Mouse (Mus musculus) cerebellum, adult (tissue): ENCODE results near the gene Gm13199.
A peak's percentile ranks its signal among the peaks of the same experiment; 100 is the strongest.

Experiments used
- ATAC-seq: cut with Nextera tagmentation; 2 replicates; pipeline ENCODE4 v1.9.2; 2017; ENCODE audit warnings: mild to moderate bottlenecking, moderate library complexity, mixed read lengths; ENCODE audit not compliant: insufficient number of reproducible peaks, low FRiP score, low TSS enrichment

The Gm13199 gene

GRCm38 (mm10) chr2:5862834-5863233, at the start of gene Gm13199:
TSS of gene Gm13199 (minus strand) at chr2:5862934.
- no peak for ATAC-seq

DNA sequence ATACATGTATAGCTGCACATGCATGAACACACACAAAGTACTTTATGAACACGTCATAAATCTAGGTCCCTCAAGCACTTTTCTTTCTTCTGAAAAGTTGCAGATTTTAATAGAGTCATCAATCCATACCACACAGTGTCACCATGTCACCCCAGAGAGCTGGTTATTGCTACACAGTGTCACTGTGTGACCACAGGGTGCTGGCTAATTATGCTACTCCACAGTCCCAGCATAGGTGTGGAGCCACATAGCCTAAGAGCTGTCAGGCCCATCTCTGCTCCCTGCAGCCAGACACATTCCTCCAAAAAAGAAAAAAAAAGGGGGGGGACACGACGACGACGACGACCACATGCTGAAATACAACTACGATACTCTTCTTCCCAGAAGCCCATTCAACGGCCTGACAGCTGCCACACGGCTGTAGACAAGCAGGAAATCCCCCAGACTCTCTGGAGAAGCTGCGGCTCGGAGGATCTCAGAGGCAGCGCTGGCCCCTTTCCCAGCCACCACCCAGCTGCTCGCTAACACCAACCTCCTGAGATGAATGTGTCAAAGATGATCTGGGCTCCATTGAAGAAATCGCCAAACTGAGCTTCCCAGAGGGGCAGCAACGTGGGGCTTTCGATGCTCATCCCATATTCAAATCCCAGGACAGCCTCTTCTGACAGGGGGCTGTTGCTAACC, 48.7 kb upstream of the Gm13199 start:
- no peak for ATAC-seq

GRCm38 (mm10) chr2:5906625-5907024, 43.9 kb upstream of the Gm13199 start:
- ATAC-seq: no peak

GRCm38 (mm10) chr2:5906092-5906491, 43.4 kb upstream of the Gm13199 start:
- peak; percentile 42 for ATAC-seq

DNA sequence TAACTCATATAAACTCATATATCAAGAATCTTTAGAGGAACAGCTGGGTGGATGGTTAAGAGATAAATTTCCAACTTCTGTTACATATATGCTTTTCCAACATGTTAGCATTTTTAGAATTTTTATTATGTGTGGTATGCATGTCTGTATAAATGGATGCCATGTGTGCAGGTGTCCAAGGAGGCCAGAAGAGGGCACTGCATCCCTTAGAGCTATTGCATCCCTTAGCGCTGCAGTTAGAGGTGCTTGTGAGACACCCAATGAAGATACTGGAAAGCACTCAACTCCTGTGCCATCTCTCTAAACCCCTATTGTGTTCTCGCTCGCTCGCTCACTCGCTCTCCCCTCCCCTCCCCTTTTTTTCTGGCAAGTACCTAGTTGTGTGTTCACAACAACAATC, 37.4 kb upstream of the Gm13199 start:
- ATAC-seq: no peak

GRCm38 (mm10) chr2:5894843-5895570, 32.3 kb upstream of the Gm13199 start, which contains the start of gene Sec61a2:
TSS of gene Sec61a2 (minus strand) at chr2:5895432.
- ATAC-seq: peak; percentile 97

- no peak for ATAC-seq
These were observed 31.6 kb upstream of the Gm13199 start for GRCm38 (mm10) chr2:5894296-5894695.

DNA sequence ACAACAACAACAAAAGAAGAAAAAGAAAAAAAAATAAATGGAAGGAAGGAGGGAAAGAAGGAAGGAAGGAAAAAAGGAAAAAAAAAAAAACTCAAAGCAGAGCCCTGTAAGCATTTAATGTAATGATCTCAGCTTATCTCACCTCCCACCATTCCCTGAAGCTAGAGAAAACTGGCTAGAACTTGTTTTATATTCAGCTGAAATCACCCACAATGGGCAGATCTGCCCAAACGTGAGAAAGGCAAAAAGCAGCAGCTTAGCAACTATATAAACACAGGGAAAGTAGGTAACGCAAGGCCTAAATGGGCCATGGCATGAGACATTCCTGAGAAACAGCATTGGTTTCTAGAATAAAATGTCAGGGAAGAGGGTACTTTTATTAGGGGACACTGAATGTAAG, 26.7 kb upstream of the Gm13199 start:
- ATAC-seq: no peak

DNA sequence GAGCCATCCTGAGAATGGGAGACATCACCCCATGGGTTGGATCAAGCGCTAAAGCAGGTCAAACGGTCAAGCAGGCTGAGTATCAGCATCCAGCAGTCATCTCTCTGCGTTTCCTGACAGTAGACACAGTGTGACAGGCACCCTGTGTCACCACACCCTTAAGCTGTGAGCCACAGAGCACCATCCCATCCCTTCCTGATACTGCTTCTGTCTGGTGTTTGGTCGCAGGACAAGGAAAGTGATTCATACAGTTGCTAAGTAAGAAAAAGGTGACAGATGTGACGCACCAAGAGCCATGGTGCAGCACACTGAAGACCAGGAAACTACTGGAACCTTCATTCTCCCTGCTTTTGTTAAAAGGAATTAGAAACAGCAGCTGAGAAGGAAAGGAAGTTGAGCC, 26.1 kb upstream of the Gm13199 start:
- no peak for ATAC-seq

DNA sequence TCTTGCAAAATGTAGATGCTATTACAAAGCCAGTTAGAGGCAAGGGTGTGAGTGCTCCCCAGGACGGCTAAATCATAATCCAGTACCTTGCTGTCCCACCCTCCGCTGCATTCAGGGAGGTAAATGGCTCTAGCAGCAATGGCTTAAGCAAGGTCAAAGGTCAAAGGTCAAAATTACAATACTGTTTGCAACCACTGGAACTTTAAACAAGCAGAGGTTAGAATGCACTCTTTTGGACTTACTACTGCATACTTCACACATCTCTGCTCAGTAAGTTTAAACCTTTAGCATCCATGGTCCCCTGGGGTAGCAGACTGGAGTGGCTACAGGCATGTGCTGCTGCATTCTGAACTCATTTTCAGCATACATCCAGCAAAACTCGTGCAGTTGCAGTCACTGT, 14.7 kb upstream of the Gm13199 start:
- ATAC-seq: no peak

DNA sequence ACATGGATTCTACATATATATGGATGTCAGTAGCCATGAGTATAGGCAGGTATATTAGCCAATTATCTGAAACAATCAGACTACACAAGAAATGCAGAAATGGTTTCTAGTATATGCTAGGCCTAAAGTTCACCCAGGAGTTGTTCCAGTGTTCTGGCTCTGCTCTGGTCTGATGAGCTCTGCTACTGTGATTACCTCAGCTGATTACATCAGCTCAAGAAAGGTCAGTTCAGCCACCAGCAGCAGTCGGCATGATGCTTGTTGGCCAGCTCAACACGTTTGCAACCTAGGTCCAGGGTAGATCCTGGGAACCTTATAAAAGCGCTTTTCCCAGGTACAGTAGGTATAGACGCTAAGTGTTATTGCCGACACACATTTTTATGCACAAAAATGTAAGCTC, 7.0 kb upstream of the Gm13199 start:
- no peak for ATAC-seq

DNA sequence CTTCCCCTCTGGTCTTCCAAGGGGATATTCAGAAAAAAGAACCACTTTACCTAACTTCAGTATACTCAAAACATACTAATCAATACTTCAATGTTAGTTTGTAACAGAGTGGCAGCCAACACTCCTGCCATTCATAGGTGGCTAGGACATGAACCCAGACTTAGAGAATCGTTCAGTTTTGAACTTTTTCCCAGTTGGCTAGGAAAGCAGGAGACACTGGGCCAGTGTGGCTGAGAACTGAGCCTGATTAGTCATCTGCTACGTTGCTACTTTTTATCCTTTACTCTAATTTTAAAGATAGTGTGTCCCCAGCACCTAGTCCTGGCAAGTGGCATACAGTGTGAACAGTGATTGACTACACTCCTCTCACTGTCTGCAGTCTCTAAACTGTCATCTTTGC, 4.9 kb upstream of the Gm13199 start:
- no peak for ATAC-seq

DNA sequence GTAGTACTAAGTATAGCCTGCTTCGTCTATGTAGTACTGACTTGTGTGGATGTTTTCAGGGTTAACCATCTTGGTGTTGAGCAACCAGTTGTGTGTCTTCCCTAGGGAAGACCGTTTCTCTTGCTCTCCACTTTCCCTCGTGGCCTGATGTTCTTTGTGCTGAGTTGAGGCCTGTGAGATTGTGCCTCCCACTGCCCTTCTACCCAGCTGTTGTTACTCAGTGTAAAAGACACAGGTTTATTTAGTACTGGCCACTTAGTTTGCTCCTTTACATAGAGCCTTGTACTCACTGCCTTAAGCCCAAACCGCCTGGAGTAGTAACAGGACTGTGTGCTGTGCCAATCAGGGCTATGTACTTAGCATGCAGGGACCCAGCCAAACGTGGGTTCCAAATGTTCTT, 10.9 kb downstream of the Gm13199 start:
- no peak for ATAC-seq

DNA sequence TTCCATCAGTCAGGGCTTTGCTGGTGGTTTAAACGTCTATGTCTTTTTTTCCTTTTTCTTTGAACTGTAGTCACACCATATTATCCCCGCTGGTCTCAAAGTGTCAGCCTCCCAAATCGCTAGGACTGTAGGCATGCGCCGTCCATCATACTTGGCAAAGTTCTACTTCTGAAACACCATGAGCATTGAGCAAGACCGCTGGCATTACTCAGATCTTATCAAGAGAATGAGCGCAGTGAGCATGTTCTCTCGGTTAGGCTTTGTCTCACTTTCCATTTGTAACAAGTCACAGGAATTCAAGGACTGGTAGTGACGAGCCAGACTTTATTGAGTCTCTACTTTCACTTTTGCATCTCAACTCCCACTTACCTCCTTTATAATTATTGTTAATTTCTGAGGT, 11.6 kb downstream of the Gm13199 start:
- ATAC-seq: no peak

DNA sequence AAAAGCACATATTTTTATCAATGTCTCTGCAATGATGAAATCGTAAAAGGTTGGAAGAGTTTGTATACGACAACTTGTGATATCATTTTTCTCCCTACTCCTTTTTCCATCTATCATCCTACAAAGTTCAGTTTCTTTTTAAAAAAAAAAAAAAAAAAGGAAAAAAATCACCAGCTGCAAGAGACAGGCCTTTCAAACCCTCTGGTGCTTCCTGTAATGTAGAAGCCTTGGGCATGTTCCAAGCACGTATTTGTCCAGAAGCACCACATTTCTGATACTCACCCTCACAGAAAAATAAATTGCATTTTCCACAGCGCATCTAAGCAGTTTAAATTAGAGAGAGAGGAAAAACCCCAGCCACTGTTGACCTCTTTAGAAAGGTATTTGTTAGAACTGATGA, 16.9 kb downstream of the Gm13199 start:
- ATAC-seq: no peak

- peak; percentile 95 for ATAC-seq
These were observed 17.7 kb downstream of the Gm13199 start, which contains the start of the genes Nudt5 and Cdc123 for GRCm38 (mm10) chr2:5844873-5845631. TSS of gene Nudt5 (plus strand) at chr2:5845019. TSS of gene Cdc123 (minus strand) at chr2:5845164.

DNA sequence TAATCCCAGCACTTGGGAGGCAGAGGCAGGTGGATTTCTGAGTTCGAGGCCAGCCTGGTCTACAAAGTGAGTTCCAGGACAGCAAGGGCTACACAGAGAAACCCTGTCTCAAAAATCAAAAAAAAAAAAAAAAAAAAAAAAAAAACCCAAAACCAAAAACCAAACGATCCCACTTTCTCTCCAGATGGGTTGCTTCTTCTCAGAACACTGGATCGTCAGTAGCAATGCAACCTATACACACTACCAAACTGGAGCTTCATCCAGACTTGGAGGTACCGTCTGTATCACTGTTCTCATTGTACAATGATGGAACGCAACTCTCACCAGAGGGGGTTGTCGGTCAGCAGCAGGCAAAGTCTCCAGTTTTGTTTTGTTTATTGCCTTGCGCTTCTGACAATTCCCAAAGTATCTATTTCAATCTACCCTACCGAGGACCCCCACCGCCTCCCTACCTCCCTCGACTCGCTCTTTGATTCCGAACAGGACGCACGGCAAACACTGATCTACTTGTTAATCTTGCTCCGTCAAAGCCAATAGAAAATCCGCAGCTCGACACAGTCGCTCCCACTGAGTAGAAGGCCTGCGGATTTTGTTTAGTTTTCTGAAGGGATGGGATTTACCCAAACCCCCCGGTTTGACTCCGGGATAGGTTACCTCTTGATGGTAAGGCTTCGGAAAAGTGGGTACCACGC, 18.4 kb downstream of the Gm13199 start:
- peak; percentile 6 for ATAC-seq

GRCm38 (mm10) chr2:5840815-5841214, 21.9 kb downstream of the Gm13199 start:
- no peak for ATAC-seq

- no peak for ATAC-seq
These were observed 37.3 kb downstream of the Gm13199 start for GRCm38 (mm10) chr2:5825265-5825913.

- ATAC-seq: no peak
These were observed 38.0 kb downstream of the Gm13199 start for GRCm38 (mm10) chr2:5824685-5825084.
